Mouse (Mus musculus): Measurements from ENCODE around the gene Fads3. TPM values are rescaled to one million over a fixed set of nuclear protein-coding genes. Genes with fewer than 3 reads are reported as not detected.

The Fads3 gene
- polyA plus RNA-seq, 1 experiment = 341 TPM

DNA sequence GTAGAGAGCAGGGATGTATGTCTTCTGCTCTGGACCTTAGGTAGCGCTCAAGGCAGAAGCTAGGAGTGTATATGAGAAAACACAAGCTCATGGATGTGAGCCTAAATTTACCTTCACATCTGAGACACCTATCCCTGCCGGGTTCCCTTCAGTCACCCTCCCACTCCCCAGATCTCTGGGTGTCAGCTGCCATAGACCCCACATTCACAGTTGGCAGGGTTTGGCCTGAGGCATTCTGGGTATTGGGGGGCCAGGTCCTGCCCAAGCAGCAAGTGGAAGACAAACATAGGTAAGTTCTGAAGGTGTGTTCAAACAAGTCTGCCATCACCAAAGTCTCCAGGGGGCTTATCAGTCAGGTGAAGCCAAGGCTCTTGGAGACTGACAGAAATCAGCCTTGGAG, 20.3 kb downstream of the Fads3 start:
- no peak for DNase-seq
- TF ChIP-seq POLR2A (IDR thresholded peaks at IDR 0.05; ENCODE audit: borderline replicate concordance, extremely low read depth, low read depth, low read length) (no peak), CTCF (IDR thresholded peaks at IDR 0.05; ENCODE audit: insufficient read depth, low read length) (no peak)
- peaks cover 12% of the 10 kb centered on the region for H3K4me1 ChIP-seq (ENCODE audit: control insufficient read depth, insufficient read depth, low read length)
- H3K4me3 ChIP-seq (replicated peaks; ENCODE audit: extremely low read depth, low read depth, low read length) = no peak overlapping the region
- WGBS = 92% methylated on average over 2 of the region's 2 CpGs

GRCm38 (mm10) chr19:10062292-10062691, 20.9 kb downstream of the Fads3 start:
- H3K4me1 ChIP-seq (ENCODE audit: control insufficient read depth, insufficient read depth, low read length) = peaks cover 10% of the 10 kb centered on the region
- no peak for DNase-seq
- TF ChIP-seq POLR2A (IDR thresholded peaks at IDR 0.05; ENCODE audit: borderline replicate concordance, extremely low read depth, low read depth, low read length) (no peak), CTCF (IDR thresholded peaks at IDR 0.05; ENCODE audit: insufficient read depth, low read length) (no peak)
- H3K4me3 ChIP-seq (replicated peaks; ENCODE audit: extremely low read depth, low read depth, low read length) = no peak overlapping the region
- 79% methylated on average over 8 of the region's 8 CpGs for WGBS

- DNase-seq = no peak
- TF ChIP-seq CTCF (IDR thresholded peaks at IDR 0.05; ENCODE audit: insufficient read depth, low read length) = no peak
- TF ChIP-seq POLR2A (IDR thresholded peaks at IDR 0.05; ENCODE audit: borderline replicate concordance, extremely low read depth, low read depth, low read length) = no peak
- H3K4me3 ChIP-seq (replicated peaks; ENCODE audit: extremely low read depth, low read depth, low read length) = no peak overlapping the region
- H3K4me1 ChIP-seq (ENCODE audit: control insufficient read depth, insufficient read depth, low read length) = peaks cover 10% of the 10 kb centered on the region
- WGBS = 85% methylated on average over 5 of the region's 5 CpGs
Observed at GRCm38 (mm10) chr19:10062862-10063261, 21.5 kb downstream of the Fads3 start.

- no peak for DNase-seq
- Histone ChIP-seq H3K4me1 (ENCODE audit: control insufficient read depth, insufficient read depth, low read length) (peaks cover 10% of the 10 kb centered on the region), H3K4me3 (replicated peaks; ENCODE audit: extremely low read depth, low read depth, low read length) (no peak overlapping the region)
- 53% methylated on average over 10 of the region's 10 CpGs for WGBS
- no peak for TF ChIP-seq POLR2A (IDR thresholded peaks at IDR 0.05; ENCODE audit: borderline replicate concordance, extremely low read depth, low read depth, low read length)
- TF ChIP-seq CTCF (IDR thresholded peaks at IDR 0.05; ENCODE audit: insufficient read depth, low read length) = no peak
Observed at GRCm38 (mm10) chr19:10064173-10065012, 23.0 kb downstream of the Fads3 start.

- TF ChIP-seq POLR2A (IDR thresholded peaks at IDR 0.05; ENCODE audit: borderline replicate concordance, extremely low read depth, low read depth, low read length) (no peak), CTCF (IDR thresholded peaks at IDR 0.05; ENCODE audit: insufficient read depth, low read length) (no peak)
- Histone ChIP-seq H3K4me1 (ENCODE audit: control insufficient read depth, insufficient read depth, low read length) (peaks cover 5% of the 10 kb centered on the region), H3K4me3 (replicated peaks; ENCODE audit: extremely low read depth, low read depth, low read length) (no peak overlapping the region)
- WGBS = 71% methylated on average over 5 of the region's 5 CpGs
- no peak for DNase-seq
Observed at GRCm38 (mm10) chr19:10065465-10066188, 24.3 kb downstream of the Fads3 start.

DNA sequence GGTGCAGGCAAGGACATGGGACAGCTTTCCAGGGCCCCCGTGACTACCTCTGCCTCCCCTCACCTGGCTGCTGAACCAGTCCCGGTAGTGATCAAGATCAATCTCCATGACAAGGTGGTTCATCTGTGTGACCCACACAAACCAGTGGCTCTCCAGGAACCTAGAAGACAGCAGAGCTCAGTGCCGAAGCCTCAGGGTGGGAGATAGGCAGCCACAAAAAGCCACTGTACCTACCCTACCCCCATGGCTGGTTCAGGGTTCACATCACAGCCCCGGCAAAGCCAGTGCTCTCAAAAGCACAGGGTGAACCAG, 24.8 kb downstream of the Fads3 start:
- DNase-seq = no peak
- H3K4me3 ChIP-seq (replicated peaks; ENCODE audit: extremely low read depth, low read depth, low read length) = no peak overlapping the region
- 85% methylated on average over 4 of the region's 4 CpGs for WGBS
- TF ChIP-seq CTCF (IDR thresholded peaks at IDR 0.05; ENCODE audit: insufficient read depth, low read length) (no peak), POLR2A (IDR thresholded peaks at IDR 0.05; ENCODE audit: borderline replicate concordance, extremely low read depth, low read depth, low read length) (no peak)
- H3K4me1 ChIP-seq (ENCODE audit: control insufficient read depth, insufficient read depth, low read length) = peaks cover 2% of the 10 kb centered on the region; the same call in 1 of the 2 replicates

GRCm38 (mm10) chr19:10066502-10066901, 25.1 kb downstream of the Fads3 start:
- DNase-seq = no peak
- peaks cover 2% of the 10 kb centered on the region; the same call in 1 of the 2 replicates for H3K4me1 ChIP-seq (ENCODE audit: control insufficient read depth, insufficient read depth, low read length)
- 73% methylated on average over 3 of the region's 3 CpGs for WGBS
- no peak overlapping the region for H3K4me3 ChIP-seq (replicated peaks; ENCODE audit: extremely low read depth, low read depth, low read length)
- TF ChIP-seq POLR2A (IDR thresholded peaks at IDR 0.05; ENCODE audit: borderline replicate concordance, extremely low read depth, low read depth, low read length) = no peak
- no peak for TF ChIP-seq CTCF (IDR thresholded peaks at IDR 0.05; ENCODE audit: insufficient read depth, low read length)

GRCm38 (mm10) chr19:10067701-10068100, 26.3 kb downstream of the Fads3 start:
- 71% methylated on average over 7 of the region's 7 CpGs for WGBS
- TF ChIP-seq CTCF (IDR thresholded peaks at IDR 0.05; ENCODE audit: insufficient read depth, low read length) (no peak), POLR2A (IDR thresholded peaks at IDR 0.05; ENCODE audit: borderline replicate concordance, extremely low read depth, low read depth, low read length) (no peak)
- peaks cover 2% of the 10 kb centered on the region; the same call in 1 of the 2 replicates for H3K4me1 ChIP-seq (ENCODE audit: control insufficient read depth, insufficient read depth, low read length)
- DNase-seq = no peak
- no peak overlapping the region for H3K4me3 ChIP-seq (replicated peaks; ENCODE audit: extremely low read depth, low read depth, low read length)

DNA sequence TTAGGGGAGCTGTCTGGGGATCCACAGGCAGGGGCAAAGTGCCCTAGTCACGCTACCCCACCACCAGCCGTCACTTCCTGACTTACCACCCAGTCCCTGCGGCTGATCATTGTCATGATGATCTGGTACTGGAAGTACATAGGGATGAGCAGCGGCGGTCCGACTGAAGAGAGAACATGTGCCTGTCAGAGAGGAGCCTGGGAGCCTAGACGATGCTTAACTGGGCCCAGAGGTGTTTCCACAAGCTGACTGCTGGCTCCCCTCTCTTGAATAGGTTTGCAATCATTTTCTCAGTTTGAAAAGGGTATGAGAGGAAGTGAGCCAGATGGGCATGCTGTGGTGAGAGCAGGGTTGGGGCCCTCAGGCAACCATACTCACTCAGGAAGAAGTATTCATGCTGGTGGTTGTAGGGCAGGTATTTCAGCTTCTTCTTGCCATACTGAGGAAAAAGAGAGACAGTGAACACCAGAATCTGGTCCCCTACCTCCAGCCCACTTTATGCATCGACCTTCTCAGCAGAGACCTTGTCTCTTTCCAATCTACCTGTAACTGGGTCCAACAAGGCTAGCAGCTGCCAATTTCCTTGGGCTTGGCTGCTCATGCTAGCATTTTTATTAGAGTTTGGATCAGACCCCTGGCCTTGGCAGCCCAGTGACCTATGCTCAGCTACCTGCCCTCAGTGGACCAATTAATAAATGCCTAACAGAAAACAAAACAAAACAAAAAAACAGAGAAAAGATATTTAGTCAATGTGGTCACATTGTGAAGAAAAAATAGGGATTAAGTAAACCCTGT, 29.0 kb downstream of the Fads3 start:
- no peak for TF ChIP-seq CTCF (IDR thresholded peaks at IDR 0.05; ENCODE audit: insufficient read depth, low read length)
- TF ChIP-seq POLR2A (IDR thresholded peaks at IDR 0.05; ENCODE audit: borderline replicate concordance, extremely low read depth, low read depth, low read length) = no peak
- Histone ChIP-seq H3K4me1 (ENCODE audit: control insufficient read depth, insufficient read depth, low read length) (no peaks in the 10 kb centered on the region), H3K4me3 (replicated peaks; ENCODE audit: extremely low read depth, low read depth, low read length) (no peak overlapping the region)
- 84% methylated on average over 8 of the region's 8 CpGs for WGBS
- no peak for DNase-seq
